Mouse (Mus musculus): Measurements from ENCODE around the gene Trappc6a.

Gene Trappc6a

GRCm38 (mm10) chr7:19523757-19524419 is 15.7 kb downstream of the Trappc6a start:
- no peak for DNase-seq (ENCODE audit: low spot score)

- no peak for DNase-seq (ENCODE audit: low spot score)
Measured at GRCm38 (mm10) chr7:19524420-19525104, 16.4 kb downstream of the Trappc6a start.

GRCm38 (mm10) chr7:19525105-19525481 is 16.9 kb downstream of the Trappc6a start:
- no peak for DNase-seq (ENCODE audit: low spot score)

- no peak for DNase-seq (ENCODE audit: low spot score)
Measured at GRCm38 (mm10) chr7:19531077-19531476, 22.9 kb downstream of the Trappc6a start.

- no peak for DNase-seq (ENCODE audit: low spot score)
Measured at GRCm38 (mm10) chr7:19532240-19532639, 24.0 kb downstream of the Trappc6a start.

GRCm38 (mm10) chr7:19534676-19535075 is 26.5 kb downstream of the Trappc6a start:
- no peak for DNase-seq (ENCODE audit: low spot score)

GRCm38 (mm10) chr7:19540771-19541566 is 32.8 kb downstream of the Trappc6a start:
- DNase-seq (ENCODE audit: low spot score), result no peak

- DNase-seq (ENCODE audit: low spot score), result no peak
Measured at GRCm38 (mm10) chr7:19541681-19542154, 33.5 kb downstream of the Trappc6a start.

- no peak for DNase-seq (ENCODE audit: low spot score)
Measured at GRCm38 (mm10) chr7:19542155-19542691, 34.0 kb downstream of the Trappc6a start.

- DNase-seq (ENCODE audit: low spot score), result no peak
Measured at GRCm38 (mm10) chr7:19543584-19543983, 35.4 kb downstream of the Trappc6a start.

- DNase-seq (ENCODE audit: low spot score), result no peak
Measured at GRCm38 (mm10) chr7:19546007-19546406, 37.8 kb downstream of the Trappc6a start.

- DNase-seq (ENCODE audit: low spot score), result no peak
Measured at GRCm38 (mm10) chr7:19547344-19547969, 39.3 kb downstream of the Trappc6a start.

GRCm38 (mm10) chr7:19549394-19549793 is 41.2 kb downstream of the Trappc6a start:
- DNase-seq (ENCODE audit: low spot score), result no peak

GRCm38 (mm10) chr7:19551634-19552033 is 43.4 kb downstream of the Trappc6a start:
- DNase-seq (ENCODE audit: low spot score), result no peak

- no peak for DNase-seq (ENCODE audit: low spot score)
Measured at GRCm38 (mm10) chr7:19552443-19552842, 44.2 kb downstream of the Trappc6a start.

- no peak for DNase-seq (ENCODE audit: low spot score)
Measured at GRCm38 (mm10) chr7:19554168-19554567, 46.0 kb downstream of the Trappc6a start.

GRCm38 (mm10) chr7:19557086-19557485 is 48.9 kb downstream of the Trappc6a start:
- no peak for DNase-seq (ENCODE audit: low spot score)

- DNase-seq (ENCODE audit: low spot score), result no peak
Measured at GRCm38 (mm10) chr7:19557982-19558900, 50.0 kb downstream of the Trappc6a start.

- DNase-seq (ENCODE audit: low spot score), result no peak
Measured at GRCm38 (mm10) chr7:19558965-19559364, 50.8 kb downstream of the Trappc6a start.

- DNase-seq (ENCODE audit: low spot score), result no peak
Measured at GRCm38 (mm10) chr7:19560491-19561260, 52.5 kb downstream of the Trappc6a start.
